19 mouse cellular contexts compared by ENCODE assay signal in the genomic region with DNA sequence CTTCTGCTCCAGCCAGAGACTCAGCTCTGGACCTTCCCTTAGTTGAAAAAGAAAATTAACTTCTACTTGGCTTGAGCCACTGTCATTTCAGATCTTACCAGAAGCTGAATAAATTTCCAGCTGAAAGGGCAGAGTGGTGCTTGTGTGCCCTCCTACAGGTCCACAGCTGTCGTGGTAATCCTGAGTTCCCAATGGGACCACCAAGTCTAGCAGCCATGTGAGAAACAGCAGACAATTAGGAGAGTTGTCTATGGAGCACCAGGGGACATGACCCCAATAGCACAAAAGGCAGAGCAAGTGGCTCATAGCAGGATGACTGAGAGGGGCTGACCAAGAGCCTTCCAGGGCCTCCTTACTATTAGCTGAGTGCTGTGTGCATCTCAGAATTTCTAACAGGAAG. TPM values are rescaled to one million over a fixed set of nuclear protein-coding genes. Genes with fewer than 3 reads are reported as not detected.
DNase-seq lines count a peak whose midpoint lies in the region; ATAC-seq and TF ChIP-seq lines count a peak whose summit lies in the region.
"Had no signal": no experiment of that assay in that cellular context is flagged by ENCODE, and none has a peak within 500 bp of the region (broad histone marks: within the 10 kb centered on the region; RNA-seq: fewer than 3 reads in every experiment).

No protein-coding gene starts in this region.

- H3K36me3 ChIP-seq in midbrain, postnatal 0 days (ENCODE audit: insufficient read depth, low read length), result no peaks in the 10 kb centered on the region
- H3K36me3 ChIP-seq in midbrain, embryonic 15.5 days (replicated peaks), result no peaks in the 10 kb centered on the region
- H3K36me3 ChIP-seq in embryonic facial prominence, embryonic 14.5 days (ENCODE audit: control insufficient read depth, insufficient read depth, low read length), result no peaks in the 10 kb centered on the region
- H3K36me3 ChIP-seq: embryonic facial prominence, embryonic 13.5 days; forebrain, embryonic 15.5 days had no signal

- peak; percentile 22 for DNase-seq in midbrain, postnatal 0 days (ENCODE audit: low spot score)
- DNase-seq in embryonic facial prominence, embryonic 14.5 days (ENCODE audit: low spot score), result peak; percentile 23
- DNase-seq in retina, postnatal 1 day, result peak; percentile 41
- DNase-seq in layer of hippocampus, adult 2 months (ENCODE audit: low spot score in 2 of 2), result no peak
- no peak for DNase-seq in right cerebral cortex, adult 2 months (ENCODE audit: low spot score in 2 of 2)
- DNase-seq: adrenal gland, adult 2 months; adrenal gland, postnatal 14 days; adrenal gland, postnatal 36 days; cerebellum, adult 11-12 months; cerebellum, adult 9-10 months; cerebellum, postnatal 10 days; cerebellum, postnatal 25 days; forebrain, postnatal 0 days had no signal

- 30% methylated on average over 1 of the region's 1 CpGs for WGBS in midbrain, postnatal 0 days
- WGBS in midbrain, embryonic 15.5 days, result 4% methylated on average over 1 of the region's 1 CpGs
- 38% methylated on average over 1 of the region's 1 CpGs for WGBS in embryonic facial prominence, embryonic 14.5 days

- no peak overlapping the region for H3K9ac ChIP-seq in midbrain, postnatal 0 days (replicated peaks; ENCODE audit: low read length, poor library complexity, severe bottlenecking)
- H3K9ac ChIP-seq in midbrain, embryonic 15.5 days, result no peak overlapping the region
- H3K9ac ChIP-seq in embryonic facial prominence, embryonic 14.5 days (ENCODE audit: low read depth, low read length), result no peak overlapping the region
- H3K9ac ChIP-seq: embryonic facial prominence, embryonic 13.5 days; forebrain, embryonic 13.5 days; forebrain, embryonic 15.5 days; forebrain, postnatal 0 days had no signal

- no peak overlapping the region for H3K4me3 ChIP-seq in midbrain, postnatal 0 days (ENCODE audit: low read depth, low read length)
- no peak overlapping the region for H3K4me3 ChIP-seq in midbrain, embryonic 15.5 days
- H3K4me3 ChIP-seq in embryonic facial prominence, embryonic 14.5 days (ENCODE audit: low read depth, low read length), result no peak overlapping the region
- H3K4me3 ChIP-seq in layer of hippocampus, adult 2 months, result no peak overlapping the region
- H3K4me3 ChIP-seq: embryonic facial prominence, embryonic 13.5 days; forebrain, embryonic 13.5 days; forebrain, embryonic 15.5 days had no signal

- no peak for TF ChIP-seq CTCF in midbrain, postnatal 0 days (IDR thresholded peaks at IDR 0.05)
- no peak for TF ChIP-seq CTCF in layer of hippocampus, adult 2 months (conservative IDR thresholded peaks at IDR 0.05)

- no peaks in the 10 kb centered on the region for H3K27me3 ChIP-seq in midbrain, postnatal 0 days (ENCODE audit: insufficient read depth, low read length)
- H3K27me3 ChIP-seq in midbrain, embryonic 15.5 days (replicated peaks), result no peaks in the 10 kb centered on the region
- H3K27me3 ChIP-seq in embryonic facial prominence, embryonic 14.5 days (replicated peaks; ENCODE audit: control insufficient read depth, insufficient read depth, low read length), result no peaks in the 10 kb centered on the region
- H3K27me3 ChIP-seq: embryonic facial prominence, embryonic 13.5 days; forebrain, embryonic 13.5 days; forebrain, embryonic 15.5 days had no signal

- no peaks in the 10 kb centered on the region for H3K4me1 ChIP-seq in midbrain, postnatal 0 days (ENCODE audit: insufficient read depth, low read length)
- no peaks in the 10 kb centered on the region for H3K4me1 ChIP-seq in midbrain, embryonic 15.5 days
- H3K4me1 ChIP-seq in embryonic facial prominence, embryonic 14.5 days (ENCODE audit: control insufficient read depth, insufficient read depth, low read length), result no peaks in the 10 kb centered on the region
- H3K4me1 ChIP-seq: embryonic facial prominence, embryonic 13.5 days; forebrain, embryonic 13.5 days; forebrain, embryonic 15.5 days had no signal

- ATAC-seq in midbrain, postnatal 0 days (ENCODE audit: low FRiP score), result no peak
- no peak for ATAC-seq in midbrain, embryonic 15.5 days (replicated peaks)
- ATAC-seq in embryonic facial prominence, embryonic 14.5 days (ENCODE audit: low read depth), result peak; percentile 62; the same call in 1 of the 2 replicates
- ATAC-seq: forebrain, embryonic 13.5 days; forebrain, embryonic 15.5 days had no signal

- no peaks in the 10 kb centered on the region for H3K9me3 ChIP-seq in midbrain, postnatal 0 days (ENCODE audit: low read length)
- H3K9me3 ChIP-seq in midbrain, embryonic 15.5 days, result no peaks in the 10 kb centered on the region
- H3K9me3 ChIP-seq in embryonic facial prominence, embryonic 14.5 days (ENCODE audit: control insufficient read depth, low read length), result no peaks in the 10 kb centered on the region
- H3K9me3 ChIP-seq: embryonic facial prominence, embryonic 13.5 days; forebrain, embryonic 13.5 days; forebrain, embryonic 15.5 days had no signal

- H3K4me2 ChIP-seq in midbrain, postnatal 0 days (ENCODE audit: low read depth, low read length, poor library complexity, severe bottlenecking), result no peak overlapping the region
- H3K4me2 ChIP-seq in midbrain, embryonic 15.5 days, result no peak overlapping the region
- H3K4me2 ChIP-seq in embryonic facial prominence, embryonic 14.5 days (ENCODE audit: low read depth, low read length), result no peak overlapping the region
- H3K4me2 ChIP-seq: embryonic facial prominence, embryonic 13.5 days; forebrain, embryonic 13.5 days; forebrain, embryonic 15.5 days had no signal

- no peak overlapping the region for H3K27ac ChIP-seq in midbrain, postnatal 0 days (ENCODE audit: low read depth, low read length)
- H3K27ac ChIP-seq in midbrain, embryonic 15.5 days, result no peak overlapping the region
- no peak overlapping the region for H3K27ac ChIP-seq in embryonic facial prominence, embryonic 14.5 days (replicated peaks; ENCODE audit: low read depth, low read length)
- no peak overlapping the region for H3K27ac ChIP-seq in layer of hippocampus, adult 2 months
- H3K27ac ChIP-seq: embryonic facial prominence, embryonic 13.5 days; forebrain, embryonic 13.5 days; forebrain, embryonic 15.5 days had no signal

RNA-seq across cellular contexts. Expression of a gene that starts 18.2 kb away (rescaled TPM):
- total RNA-seq in midbrain, postnatal 0 days (2014; rRNA removed), result 41.4 and 47.0 TPM in 2 replicates
- 14.6 and 17.5 TPM in 2 replicates for polyA plus RNA-seq in midbrain, postnatal 0 days (2015; fragmentation: Nextera tagmentation; extraction: Ambion mirVana)
- 44.2 and 61.8 TPM in 2 replicates for polyA plus RNA-seq in midbrain, embryonic 15.5 days (2015; fragmentation: Nextera tagmentation; extraction: Ambion mirVana)
- 1.4 and 1.7 TPM in 2 replicates for polyA plus RNA-seq in embryonic facial prominence, embryonic 14.5 days (2014; fragmentation: Nextera tagmentation; extraction: Ambion mirVana)
- total RNA-seq in layer of hippocampus, adult 2 months (2021), result under 1 TPM in 1 of 2 experiments, not detected in 1; 0.51 TPM
- total RNA-seq: adrenal gland, adult 2 months; adrenal gland, postnatal 36 days; MEL had no signal
- polyA plus RNA-seq: adrenal gland, adult 2 months; C2C12 had no signal

RNA-seq across cellular contexts. Expression of a gene that starts 53.1 kb away (rescaled TPM):
- total RNA-seq in midbrain, postnatal 0 days (2014; rRNA removed), result 31.6 and 36.1 TPM in 2 replicates
- 10.3 and 13.8 TPM in 2 replicates for polyA plus RNA-seq in midbrain, postnatal 0 days (2015; fragmentation: Nextera tagmentation; extraction: Ambion mirVana)
- polyA plus RNA-seq in midbrain, embryonic 15.5 days (2015; fragmentation: Nextera tagmentation; extraction: Ambion mirVana), result 18.1 and 18.6 TPM in 2 replicates
- 15.0 and 15.7 TPM in 2 replicates for polyA plus RNA-seq in embryonic facial prominence, embryonic 14.5 days (2014; fragmentation: Nextera tagmentation; extraction: Ambion mirVana)
- 10 to 100 TPM; 70.5 to 78.4 TPM for total RNA-seq in layer of hippocampus, adult 2 months (2021)

Comparison
In these comparisons a context has a peak if more than half of its experiments do, and no peak if none do; other contexts are left out.
1. DNase-seq: peak in midbrain, postnatal 0 days (single experiment), embryonic facial prominence, embryonic 14.5 days (single experiment) and retina, postnatal 1 day (single experiment); none in layer of hippocampus, adult 2 months (0 of 2) and right cerebral cortex, adult 2 months (0 of 2).